Mouse (Mus musculus) neural tube, embryonic 11.5 days (tissue): Measurements from ENCODE around the gene Lenep. TPM values are rescaled to one million over a fixed set of nuclear protein-coding genes. Genes with fewer than 3 reads are reported as not detected.

ENCODE experiments used
- ATAC-seq: fragments of 200-750 bp; cut with Nextera tagmentation; 2 replicates; pipeline ENCODE4 v1.8.0; 2017; ENCODE audit warnings: moderate number of reproducible peaks, mild to moderate bottlenecking, moderate TSS enrichment, moderate library complexity; ENCODE audit not compliant: insufficient read depth, low FRiP score, low TSS enrichment
- DNase-seq: peaks from one replicate; pipeline ENCODE4 v3.0.0-alpha.2; 2015; ENCODE audit warnings: low spot score
- H3K27ac ChIP-seq: fragments of 300-500 bp; sonication (generic); 2 replicates; pipeline ENCODE4 v1.5.1; 2014; ENCODE audit warnings: low read depth, mild to moderate bottlenecking, low read length
- H3K27me3 ChIP-seq: fragments of 300-500 bp; sonication (generic); 2 replicates; pipeline ENCODE4 v1.6.1; 2014; ENCODE audit warnings: mild to moderate bottlenecking, low read length, mixed read lengths; ENCODE audit not compliant: control insufficient read depth, insufficient read depth
- H3K36me3 ChIP-seq: fragments of 300-500 bp; sonication (generic); 2 replicates; pipeline ENCODE4 v1.6.1; 2014; ENCODE audit warnings: mild to moderate bottlenecking, low read length, moderate library complexity, mixed read lengths; ENCODE audit not compliant: control insufficient read depth, insufficient read depth
- H3K4me1 ChIP-seq: fragments of 300-500 bp; sonication (generic); 2 replicates; pipeline ENCODE4 v1.6.1; 2014; ENCODE audit warnings: low read length, mixed read lengths; ENCODE audit not compliant: control insufficient read depth, insufficient read depth
- H3K4me2 ChIP-seq: fragments of 300-500 bp; sonication (generic); 2 replicates; pipeline ENCODE4 v1.6.1; 2014; ENCODE audit warnings: low read depth, mild to moderate bottlenecking, moderate library complexity
- H3K4me3 ChIP-seq: fragments of 300-500 bp; sonication (generic); 2 replicates; pipeline ENCODE4 v1.5.1; 2014; ENCODE audit warnings: low read depth, low read length
- H3K9ac ChIP-seq: fragments of 300-500 bp; sonication (generic); 2 replicates; pipeline ENCODE4 v1.6.1; 2014; ENCODE audit warnings: mild to moderate bottlenecking, low read length
- H3K9me3 ChIP-seq: fragments of 300-500 bp; sonication (generic); 2 replicates; pipeline ENCODE4 v1.6.1; 2016; ENCODE audit warnings: low read length; ENCODE audit not compliant: control insufficient read depth
- WGBS: fragments of 180-500 bp; shearing (Covaris S2); extraction: QIAGEN DNeasy Blood & Tissue Kit; methylation state at CpG from one replicate; pipeline ENCODE4 v1.1.7; 2014; 5-methylcytosine and 5-hydroxymethylcytosine counted together
- polyA plus RNA-seq: library from polyadenylated mRNA; unstranded; fragments of >200 nt; fragmentation: Nextera tagmentation; extraction: Ambion mirVana; gene quantifications from 2 replicates; pipeline ENCODE4 v1.2.1, GENCODE M21; 2014

Gene Lenep
- polyA plus RNA-seq, 1 experiment from 2014 or later: 0.13 TPM

- no peaks in the 10 kb centered on the region for H3K36me3 ChIP-seq
- H3K4me1 ChIP-seq: peaks cover 32% of the 10 kb centered on the region
- H3K27ac ChIP-seq: no peak overlapping the region
- 1% methylated on average over 39 of the region's 44 CpGs for WGBS
- peak overlapping the region; percentile 99 for H3K4me2 ChIP-seq
- peak overlapping the region; percentile 51 for H3K4me3 ChIP-seq
- no peaks in the 10 kb centered on the region for H3K9me3 ChIP-seq
- H3K9ac ChIP-seq: peak overlapping the region; percentile 52
- DNase-seq: peak; percentile 78
- peaks cover 14% of the 10 kb centered on the region for H3K27me3 ChIP-seq
- ATAC-seq: no peak
Measured at GRCm38 (mm10) chr3:89395806-89396653, 6.6 kb downstream of the Lenep start.

- peak overlapping the region; percentile 99 for H3K4me2 ChIP-seq
- peak overlapping the region; percentile 51 for H3K4me3 ChIP-seq
- 0 out of 2 replicates have a peak overlapping the region, but pooled peaks have one; percentile 15 for H3K9ac ChIP-seq
- no peaks in the 10 kb centered on the region for H3K36me3 ChIP-seq
- DNase-seq (no peak), ATAC-seq (no peak)
- H3K4me1 ChIP-seq: peaks cover 37% of the 10 kb centered on the region
- H3K27me3 ChIP-seq: peaks cover 14% of the 10 kb centered on the region
- H3K27ac ChIP-seq: no peak overlapping the region
- H3K9me3 ChIP-seq: no peaks in the 10 kb centered on the region
- WGBS: 1% methylated on average over 10 of the region's 10 CpGs
Measured at GRCm38 (mm10) chr3:89395419-89395805, 7.2 kb downstream of the Lenep start.

- no peaks in the 10 kb centered on the region for H3K36me3 ChIP-seq
- H3K4me2 ChIP-seq: peak overlapping the region; percentile 99
- H3K9me3 ChIP-seq: no peaks in the 10 kb centered on the region
- peaks cover 14% of the 10 kb centered on the region for H3K27me3 ChIP-seq
- ATAC-seq: no peak
- peak overlapping the region; percentile 63 for H3K9ac ChIP-seq
- H3K4me3 ChIP-seq: peak overlapping the region; percentile 51
- H3K27ac ChIP-seq: peak overlapping the region; percentile 5; the same call in 1 of the 2 replicates
- peak; percentile 84 for DNase-seq
- WGBS: under 1% methylated on average over 11 of the region's 12 CpGs
- H3K4me1 ChIP-seq: peaks cover 37% of the 10 kb centered on the region
Measured at GRCm38 (mm10) chr3:89394894-89395256, 7.7 kb downstream of the Lenep start.

GRCm38 (mm10) chr3:89394006-89394893, 8.3 kb downstream of the Lenep start, which contains the start of gene Zbtb7b:
TSS of gene Zbtb7b (minus strand) at chr3:89394776.
- peak within 1 kb of the TSS; percentile 63 for H3K9ac ChIP-seq
- H3K4me3 ChIP-seq: peak within 1 kb of the TSS; percentile 51
- no peaks in the 10 kb centered on the region for H3K36me3 ChIP-seq
- peak; percentile 46 for ATAC-seq
- peak; percentile 57 for DNase-seq
- H3K4me1 ChIP-seq: peaks cover 37% of the 10 kb centered on the region
- peak within 1 kb of the TSS; percentile 99 for H3K4me2 ChIP-seq
- peaks cover 14% of the 10 kb centered on the region for H3K27me3 ChIP-seq
- H3K27ac ChIP-seq: peak within 1 kb of the TSS; percentile 5
- WGBS: under 1% methylated on average over 39 of the region's 42 CpGs
- no peaks in the 10 kb centered on the region for H3K9me3 ChIP-seq

GRCm38 (mm10) chr3:89393605-89394004, 9.0 kb downstream of the Lenep start:
- Histone ChIP-seq H3K4me1 (peaks cover 37% of the 10 kb centered on the region), H3K36me3 (no peaks in the 10 kb centered on the region), H3K27ac (peak overlapping the region; percentile 5; the same call in 1 of the 2 replicates), H3K9ac (peak overlapping the region; percentile 63), H3K4me2 (peak overlapping the region; percentile 99), H3K4me3 (peak overlapping the region; percentile 51), H3K9me3 (no peaks in the 10 kb centered on the region), H3K27me3 (peaks cover 14% of the 10 kb centered on the region)
- DNase-seq (peak; percentile 94), ATAC-seq (peak; percentile 91)
- WGBS: under 1% methylated on average over 15 of the region's 15 CpGs

GRCm38 (mm10) chr3:89392871-89393311, 9.7 kb downstream of the Lenep start:
- Histone ChIP-seq H3K9me3 (no peaks in the 10 kb centered on the region), H3K27ac (no peak overlapping the region), H3K27me3 (peaks cover 14% of the 10 kb centered on the region), H3K9ac (peak overlapping the region; percentile 39; the same call in 1 of the 2 replicates), H3K4me3 (peak overlapping the region; percentile 48), H3K4me1 (peaks cover 37% of the 10 kb centered on the region), H3K4me2 (peak overlapping the region; percentile 99), H3K36me3 (no peaks in the 10 kb centered on the region)
- no peak for ATAC-seq
- peak; percentile 18 for DNase-seq
- WGBS: under 1% methylated on average over 17 of the region's 24 CpGs

- no peak for ATAC-seq
- Histone ChIP-seq H3K9me3 (no peaks in the 10 kb centered on the region), H3K27me3 (peaks cover 14% of the 10 kb centered on the region), H3K27ac (no peak overlapping the region), H3K9ac (peak overlapping the region; percentile 56), H3K4me1 (peaks cover 37% of the 10 kb centered on the region), H3K36me3 (no peaks in the 10 kb centered on the region), H3K4me2 (peak overlapping the region; percentile 99), H3K4me3 (peak overlapping the region; percentile 48)
- DNase-seq: peak; percentile 48
- under 1% methylated on average over 49 of the region's 56 CpGs for WGBS
Measured at GRCm38 (mm10) chr3:89391663-89392511, 10.7 kb downstream of the Lenep start.
